Mouse (Mus musculus) limb, embryonic 15.5 days (tissue): ENCODE measurements around the gene Rptor. TPM values are rescaled to one million over a fixed set of nuclear protein-coding genes. Genes with fewer than 3 reads are reported as not detected.

Experiments
- ATAC-seq: fragments of 200-750 bp; cut with Nextera tagmentation; 2 replicates; pipeline ENCODE4 v1.8.0; 2017; ENCODE audit warnings: low read depth, moderate TSS enrichment; ENCODE audit not compliant: insufficient number of reproducible peaks, low FRiP score, low TSS enrichment
- H3K27ac ChIP-seq: fragments of 300-500 bp; sonication (generic); 2 replicates; pipeline ENCODE4 v1.5.1; 2015; ENCODE audit warnings: moderate library complexity, mild to moderate bottlenecking, inconsistent platforms
- H3K27me3 ChIP-seq: fragments of 300-500 bp; sonication (generic); 2 replicates; pipeline ENCODE4 v1.6.1; 2015; ENCODE audit warnings: inconsistent platforms
- H3K36me3 ChIP-seq: fragments of 300-500 bp; sonication (generic); 2 replicates; pipeline ENCODE4 v1.6.1; 2015; ENCODE audit warnings: inconsistent platforms
- H3K4me1 ChIP-seq: fragments of 300-500 bp; sonication (generic); 2 replicates; pipeline ENCODE4 v1.6.1; 2015; ENCODE audit warnings: inconsistent platforms
- H3K4me2 ChIP-seq: fragments of 300-500 bp; sonication (generic); 2 replicates; pipeline ENCODE4 v1.6.1; 2015; ENCODE audit warnings: mild to moderate bottlenecking, inconsistent platforms
- H3K4me3 ChIP-seq: fragments of 300-500 bp; sonication (generic); 2 replicates; pipeline ENCODE4 v1.5.1; 2015; ENCODE audit warnings: mild to moderate bottlenecking, inconsistent platforms
- H3K9ac ChIP-seq: fragments of 300-500 bp; sonication (generic); 2 replicates; pipeline ENCODE4 v1.6.1; 2015; ENCODE audit warnings: inconsistent platforms
- H3K9me3 ChIP-seq: fragments of 300-500 bp; sonication (generic); 2 replicates; pipeline ENCODE4 v1.6.1; 2016; ENCODE audit warnings: inconsistent platforms
- WGBS: fragments of 180-500 bp; shearing (Covaris S2); methylation state at CpG from one replicate; pipeline ENCODE4 v1.1.7; 2015; 5-methylcytosine and 5-hydroxymethylcytosine counted together
- polyA plus RNA-seq: library from polyadenylated mRNA; unstranded; fragments of >200 nt; fragmentation: Nextera tagmentation; extraction: Ambion mirVana; gene quantifications from 2 replicates; pipeline ENCODE4 v1.2.1, GENCODE M21; 2015

The Rptor gene
- polyA plus RNA-seq, 1 experiment from 2014 or later = 9.0 TPM

GRCm38 (mm10) chr11:119631222-119631870 lies 28.6 kb downstream of the Rptor start:
- Histone ChIP-seq H3K27me3 (no peaks in the 10 kb centered on the region), H3K4me3 (no peak overlapping the region), H3K9ac (no peak overlapping the region), H3K4me1 (no peaks in the 10 kb centered on the region), H3K9me3 (no peaks in the 10 kb centered on the region), H3K36me3 (0 out of 2 replicates have a peak, but pooled peaks cover 3% of the 10 kb centered on the region), H3K27ac (no peak overlapping the region), H3K4me2 (no peak overlapping the region)
- WGBS = 62% methylated on average over 3 of the region's 3 CpGs
- ATAC-seq = no peak

DNA sequence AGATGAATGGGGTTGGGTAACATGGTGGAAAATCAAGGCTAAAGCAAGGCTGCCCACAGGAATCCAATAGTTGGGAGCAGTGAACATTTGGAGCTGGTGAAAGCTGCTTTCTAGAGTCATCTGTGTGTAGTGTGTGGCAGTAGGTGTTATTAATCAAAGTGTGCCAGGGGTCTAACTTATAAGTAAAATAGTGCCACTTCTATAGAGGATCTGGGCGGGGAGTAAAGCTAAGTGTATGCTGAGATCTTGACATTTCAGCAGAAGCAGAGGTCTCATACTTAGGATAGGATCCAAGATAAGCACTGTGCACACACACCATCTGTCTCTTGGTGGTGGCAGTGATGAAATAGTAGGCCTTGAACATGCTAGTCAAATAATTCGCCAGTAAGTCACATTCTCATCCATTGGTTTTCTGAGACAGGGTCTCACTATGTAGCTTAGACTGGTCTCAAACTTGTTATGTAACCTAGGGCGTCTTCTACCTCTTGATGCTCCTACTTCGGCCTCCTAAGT lies 33.7 kb downstream of the Rptor start:
- Histone ChIP-seq H3K9me3 (no peaks in the 10 kb centered on the region), H3K4me1 (0 out of 2 replicates have a peak, but pooled peaks cover 5% of the 10 kb centered on the region), H3K4me3 (no peak overlapping the region), H3K27me3 (no peaks in the 10 kb centered on the region), H3K27ac (no peak overlapping the region), H3K4me2 (no peak overlapping the region), H3K9ac (no peak overlapping the region), H3K36me3 (no peaks in the 10 kb centered on the region)
- WGBS = 90% methylated on average over 4 of the region's 4 CpGs
- no peak for ATAC-seq

- Histone ChIP-seq H3K36me3 (no peaks in the 10 kb centered on the region), H3K27ac (no peak overlapping the region), H3K9me3 (no peaks in the 10 kb centered on the region), H3K4me3 (no peak overlapping the region), H3K4me2 (no peak overlapping the region), H3K27me3 (no peaks in the 10 kb centered on the region), H3K9ac (no peak overlapping the region), H3K4me1 (0 out of 2 replicates have a peak, but pooled peaks cover 5% of the 10 kb centered on the region)
- ATAC-seq = no peak
- 75% methylated on average over 6 of the region's 6 CpGs for WGBS
These were observed 34.8 kb downstream of the Rptor start for GRCm38 (mm10) chr11:119637519-119637918.

DNA sequence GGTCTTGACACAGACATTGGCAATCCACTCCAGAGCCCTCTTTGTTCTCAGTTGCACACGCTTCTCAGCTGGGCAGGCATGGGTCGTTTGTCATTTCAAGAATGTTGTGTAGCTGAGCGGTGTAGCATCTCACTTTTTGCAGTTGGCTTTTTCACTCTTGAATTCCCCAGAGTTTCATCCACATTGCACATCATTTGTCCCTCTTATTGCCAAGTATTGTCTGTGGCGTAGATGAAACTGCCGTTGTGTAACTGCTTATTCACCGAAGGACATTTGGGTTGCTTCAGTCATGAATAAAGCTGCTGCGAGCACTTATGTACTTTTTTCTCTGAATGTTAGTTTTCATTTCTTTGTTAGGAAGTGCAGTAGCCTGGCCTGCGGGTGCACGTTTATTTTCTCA lies 37.8 kb downstream of the Rptor start:
- Histone ChIP-seq H3K9me3 (no peaks in the 10 kb centered on the region), H3K27me3 (no peaks in the 10 kb centered on the region), H3K9ac (no peak overlapping the region), H3K4me1 (peaks cover 5% of the 10 kb centered on the region; the same call in 1 of the 2 replicates), H3K27ac (no peak overlapping the region), H3K4me3 (no peak overlapping the region), H3K4me2 (no peak overlapping the region), H3K36me3 (no peaks in the 10 kb centered on the region)
- 82% methylated on average over 9 of the region's 9 CpGs for WGBS
- no peak for ATAC-seq

DNA sequence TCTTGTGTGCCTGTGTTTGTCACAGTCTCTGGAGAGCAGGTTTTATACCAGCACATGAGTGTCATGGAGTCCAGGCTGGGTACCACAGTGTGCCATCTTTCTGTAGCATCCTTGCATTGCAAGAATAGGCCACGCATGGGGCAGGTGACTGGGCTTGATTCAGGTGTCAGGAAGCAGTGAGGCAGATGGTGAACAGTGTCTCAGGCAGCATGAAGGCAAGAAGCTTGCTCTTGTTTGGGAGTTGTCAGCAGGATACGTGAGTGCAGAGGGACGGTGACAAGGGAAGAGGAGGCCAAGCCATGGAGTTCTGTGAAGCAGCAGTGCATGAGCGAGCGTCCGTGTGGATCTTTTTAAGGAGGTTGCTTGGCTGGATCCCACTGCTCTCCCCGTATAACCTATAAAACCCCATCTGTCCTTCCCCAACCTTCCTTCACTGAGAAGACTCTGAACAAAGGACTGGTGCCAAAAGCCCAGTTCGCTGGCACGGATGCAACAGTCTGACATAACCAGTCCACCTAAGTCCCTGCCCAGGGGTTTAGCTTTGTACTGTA lies 39.2 kb downstream of the Rptor start:
- H3K9me3 ChIP-seq = no peaks in the 10 kb centered on the region
- H3K4me1 ChIP-seq = peaks cover 5% of the 10 kb centered on the region; the same call in 1 of the 2 replicates
- ATAC-seq = no peak
- H3K27me3 ChIP-seq = no peaks in the 10 kb centered on the region
- no peak overlapping the region for H3K4me2 ChIP-seq
- H3K9ac ChIP-seq = no peak overlapping the region
- no peaks in the 10 kb centered on the region for H3K36me3 ChIP-seq
- H3K4me3 ChIP-seq = no peak overlapping the region
- WGBS = 76% methylated on average over 9 of the region's 9 CpGs
- no peak overlapping the region for H3K27ac ChIP-seq

DNA sequence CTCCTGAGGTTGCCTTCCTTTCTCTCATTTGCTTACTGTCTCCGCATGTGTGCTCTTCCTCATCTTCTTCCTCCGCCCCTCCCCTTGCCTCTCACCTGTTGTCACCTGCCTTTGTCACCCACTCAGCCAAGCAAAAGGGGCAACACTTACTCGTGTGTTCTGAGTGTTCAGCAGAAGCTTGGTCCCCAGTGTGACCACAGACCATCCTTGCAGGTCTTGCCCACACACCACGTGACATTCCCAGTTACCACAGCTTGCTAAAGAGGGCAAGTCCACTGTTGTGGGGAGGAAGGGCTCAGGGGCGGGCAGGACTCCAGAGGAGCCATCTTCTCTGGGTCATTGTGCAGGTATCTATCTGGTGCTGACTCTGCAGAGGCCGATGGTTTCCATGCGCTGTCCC lies 40.6 kb downstream of the Rptor start:
- H3K4me3 ChIP-seq = no peak overlapping the region
- H3K9ac ChIP-seq = no peak overlapping the region
- H3K27me3 ChIP-seq = no peaks in the 10 kb centered on the region
- H3K36me3 ChIP-seq = no peaks in the 10 kb centered on the region
- no peak for ATAC-seq
- 88% methylated on average over 7 of the region's 7 CpGs for WGBS
- H3K4me2 ChIP-seq = no peak overlapping the region
- H3K9me3 ChIP-seq = no peaks in the 10 kb centered on the region
- H3K4me1 ChIP-seq = peaks cover 2% of the 10 kb centered on the region
- H3K27ac ChIP-seq = no peak overlapping the region

- H3K27me3 ChIP-seq = no peaks in the 10 kb centered on the region
- H3K27ac ChIP-seq = no peak overlapping the region
- H3K36me3 ChIP-seq = no peaks in the 10 kb centered on the region
- no peak overlapping the region for H3K4me2 ChIP-seq
- peaks cover 2% of the 10 kb centered on the region for H3K4me1 ChIP-seq
- no peak overlapping the region for H3K9ac ChIP-seq
- 85% methylated on average over 7 of the region's 7 CpGs for WGBS
- no peak overlapping the region for H3K4me3 ChIP-seq
- H3K9me3 ChIP-seq = no peaks in the 10 kb centered on the region
- no peak for ATAC-seq
These were observed 41.4 kb downstream of the Rptor start for GRCm38 (mm10) chr11:119644140-119644539.

- no peak overlapping the region for H3K9ac ChIP-seq
- H3K4me3 ChIP-seq = no peak overlapping the region
- no peaks in the 10 kb centered on the region for H3K27me3 ChIP-seq
- no peak for ATAC-seq
- H3K27ac ChIP-seq = no peak overlapping the region
- WGBS = 81% methylated on average over 14 of the region's 14 CpGs
- peaks cover 2% of the 10 kb centered on the region for H3K4me1 ChIP-seq
- H3K9me3 ChIP-seq = no peaks in the 10 kb centered on the region
- no peak overlapping the region for H3K4me2 ChIP-seq
- H3K36me3 ChIP-seq = no peaks in the 10 kb centered on the region
These were observed 42.1 kb downstream of the Rptor start for GRCm38 (mm10) chr11:119644612-119645379.

DNA sequence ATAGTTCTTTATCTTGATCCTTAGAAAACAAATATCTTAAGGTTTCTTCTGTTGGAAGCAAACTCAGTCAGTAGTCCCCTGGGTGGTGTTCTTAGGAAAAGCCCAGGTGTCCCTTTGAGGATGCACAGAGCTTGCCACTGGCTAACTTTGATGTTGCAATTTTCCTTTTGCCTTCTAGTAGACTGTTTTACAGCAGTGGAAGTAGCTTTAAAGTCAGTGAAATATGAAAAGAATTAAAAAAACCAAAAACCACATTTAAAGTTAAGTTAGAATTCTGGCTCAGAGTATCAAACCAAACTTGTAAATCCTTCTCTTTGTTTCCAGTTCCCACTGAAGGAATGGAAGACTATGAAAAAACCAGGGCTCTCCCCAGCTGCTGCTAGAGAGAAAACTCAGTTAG lies 47.8 kb downstream of the Rptor start:
- H3K4me3 ChIP-seq = no peak overlapping the region
- H3K27me3 ChIP-seq = no peaks in the 10 kb centered on the region
- peaks cover 10% of the 10 kb centered on the region for H3K4me1 ChIP-seq
- H3K36me3 ChIP-seq = no peaks in the 10 kb centered on the region
- ATAC-seq = no peak
- H3K27ac ChIP-seq = peak overlapping the region; percentile 61; the same call in 1 of the 2 replicates
- H3K9ac ChIP-seq = no peak overlapping the region
- H3K4me2 ChIP-seq = no peak overlapping the region
- no peaks in the 10 kb centered on the region for H3K9me3 ChIP-seq

DNA sequence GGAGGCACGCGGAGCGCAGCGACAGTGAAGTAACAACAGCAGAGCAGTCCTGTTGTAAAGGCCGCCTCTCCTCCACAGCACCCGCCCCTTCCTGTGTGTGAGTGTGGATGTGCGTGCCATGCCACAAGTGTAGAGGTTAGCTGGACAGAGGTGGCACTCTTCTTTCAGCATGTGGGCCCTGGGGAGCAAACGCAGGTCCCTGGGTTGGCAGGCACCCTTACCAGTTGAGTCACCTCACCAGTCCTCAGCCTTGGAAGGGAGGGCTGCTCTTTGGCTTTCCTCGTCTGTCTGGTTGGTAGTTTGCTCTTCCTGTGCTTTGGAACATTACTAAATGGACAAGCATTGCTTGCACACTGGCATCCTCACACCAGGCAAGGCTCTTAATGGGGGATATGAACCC lies 50.6 kb downstream of the Rptor start:
- Histone ChIP-seq H3K4me3 (no peak overlapping the region), H3K9me3 (no peaks in the 10 kb centered on the region), H3K9ac (no peak overlapping the region), H3K27ac (no peak overlapping the region), H3K36me3 (no peaks in the 10 kb centered on the region; the same call in 1 of the 2 replicates), H3K27me3 (no peaks in the 10 kb centered on the region), H3K4me1 (peaks cover 8% of the 10 kb centered on the region), H3K4me2 (no peak overlapping the region)
- no peak for ATAC-seq
- WGBS = 84% methylated on average over 9 of the region's 9 CpGs

DNA sequence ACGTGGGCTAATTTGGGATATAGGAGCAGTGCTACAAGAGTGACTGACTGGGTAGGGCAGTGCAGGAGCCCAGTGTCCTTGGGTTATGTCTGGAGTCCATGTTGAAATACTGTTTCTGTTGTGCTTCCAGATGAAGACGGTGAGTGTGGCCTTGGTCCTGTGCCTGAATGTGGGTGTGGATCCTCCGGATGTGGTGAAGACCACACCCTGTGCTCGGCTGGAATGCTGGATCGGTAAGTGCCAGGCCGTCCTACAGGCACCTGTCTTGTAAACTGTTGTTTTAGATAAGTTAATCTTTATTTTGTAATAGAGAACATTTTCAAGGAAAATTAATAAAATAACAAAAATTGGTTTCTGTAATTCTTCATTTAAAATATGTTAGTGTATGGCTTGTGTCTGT lies 54.8 kb downstream of the Rptor start:
- Histone ChIP-seq H3K36me3 (no peaks in the 10 kb centered on the region; the same call in 1 of the 2 replicates), H3K4me2 (no peak overlapping the region), H3K4me3 (no peak overlapping the region), H3K27ac (no peak overlapping the region), H3K4me1 (0 out of 2 replicates have a peak, but pooled peaks cover 2% of the 10 kb centered on the region), H3K9me3 (no peaks in the 10 kb centered on the region), H3K27me3 (no peaks in the 10 kb centered on the region), H3K9ac (no peak overlapping the region)
- WGBS = 71% methylated on average over 6 of the region's 6 CpGs
- no peak for ATAC-seq

DNA sequence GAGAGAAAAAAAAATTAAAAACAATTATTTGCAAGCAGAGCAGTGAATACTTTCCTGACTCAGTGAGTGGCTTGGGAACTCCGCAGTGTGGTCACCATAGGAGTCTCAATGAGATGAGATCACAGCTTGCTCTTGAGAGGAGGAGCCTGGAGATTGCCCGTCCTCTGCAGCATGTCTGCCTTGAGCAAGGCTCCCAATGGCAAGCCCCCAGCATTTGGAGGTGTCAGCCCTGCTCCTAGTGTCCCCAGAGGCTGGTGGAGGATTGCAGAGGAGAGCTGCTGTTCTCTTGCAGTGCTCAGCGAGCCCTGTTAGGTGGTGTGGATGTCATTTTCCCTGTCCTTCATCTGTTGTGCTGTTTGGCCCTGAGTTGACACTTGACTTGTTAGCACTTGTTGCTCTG lies 56.6 kb downstream of the Rptor start:
- Histone ChIP-seq H3K4me1 (peaks cover 15% of the 10 kb centered on the region; the same call in 1 of the 2 replicates), H3K4me3 (no peak overlapping the region), H3K9me3 (no peaks in the 10 kb centered on the region), H3K36me3 (no peaks in the 10 kb centered on the region; the same call in 1 of the 2 replicates), H3K27me3 (no peaks in the 10 kb centered on the region), H3K9ac (no peak overlapping the region), H3K27ac (no peak overlapping the region), H3K4me2 (no peak overlapping the region)
- no peak for ATAC-seq
- WGBS = 86% methylated on average over 3 of the region's 3 CpGs
